Mouse (Mus musculus) heart, postnatal 36 days (tissue): ENCODE measurements around the gene Lhpp. TPM values are rescaled to one million over a fixed set of nuclear protein-coding genes. Genes with fewer than 3 reads are reported as not detected.

Experiments
- DNase-seq, 2 experiments: peaks; one replicate each; pipeline ENCODE4 v3.0.0; 2021 to 2022
- intact Hi-C: fragments of 180-260 bp; cut with DNase I; formaldehyde crosslinking; loops from one replicate; pipeline ENCODE4 v1.15.1; 2025
- total RNA-seq, 2 experiments: library from RNA; stranded (reverse); gene quantifications; 2 replicates each; pipeline ENCODE4 v1.2.3; 2021

Lhpp gene
- total RNA-seq, 2 experiments from 2014 or later, result 14.2 to 15.0 TPM

- DNase-seq, result no peak
- intact Hi-C loops, result no loop called here
Measured at GRCm38 (mm10) chr7:132726106-132726861, 115.8 kb downstream of the Lhpp start.

DNA sequence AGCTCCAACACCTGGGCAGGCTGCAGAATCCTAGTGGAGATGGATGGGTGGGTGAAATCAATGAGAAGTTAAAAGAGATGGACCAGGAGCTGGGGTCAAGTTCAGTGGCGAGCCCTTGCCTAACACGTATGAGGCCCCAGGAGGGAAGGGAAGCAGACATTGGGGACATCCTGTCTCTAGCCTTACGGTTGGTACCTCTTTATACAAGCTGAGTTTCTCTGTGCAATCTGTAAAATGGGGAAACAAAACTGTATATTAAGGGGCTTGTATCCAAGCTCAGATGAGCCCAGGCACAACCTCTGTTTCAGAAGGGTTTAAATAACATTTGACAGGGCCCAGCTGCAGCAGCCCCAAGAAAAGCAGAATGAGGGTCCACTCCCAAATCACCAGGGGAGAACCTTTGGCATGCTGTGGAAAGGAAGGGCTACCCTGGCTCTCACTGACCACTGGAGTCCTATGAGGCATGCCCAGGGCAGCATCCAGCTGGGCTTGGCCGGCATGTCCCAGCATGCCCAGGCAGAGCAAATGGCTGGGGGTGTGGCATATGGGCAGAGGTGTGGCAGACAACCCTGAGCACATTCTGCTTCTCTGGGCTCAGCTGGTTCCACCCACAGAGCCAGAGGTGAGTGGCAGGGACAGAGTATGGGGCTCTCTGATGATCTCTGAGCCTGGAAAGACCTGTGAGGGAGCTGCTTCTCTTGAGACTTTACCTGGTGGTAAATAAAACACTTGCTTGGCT is 118.8 kb downstream of the Lhpp start:
- DNase-seq, result no peak
- intact Hi-C loops, result no loop called here

DNA sequence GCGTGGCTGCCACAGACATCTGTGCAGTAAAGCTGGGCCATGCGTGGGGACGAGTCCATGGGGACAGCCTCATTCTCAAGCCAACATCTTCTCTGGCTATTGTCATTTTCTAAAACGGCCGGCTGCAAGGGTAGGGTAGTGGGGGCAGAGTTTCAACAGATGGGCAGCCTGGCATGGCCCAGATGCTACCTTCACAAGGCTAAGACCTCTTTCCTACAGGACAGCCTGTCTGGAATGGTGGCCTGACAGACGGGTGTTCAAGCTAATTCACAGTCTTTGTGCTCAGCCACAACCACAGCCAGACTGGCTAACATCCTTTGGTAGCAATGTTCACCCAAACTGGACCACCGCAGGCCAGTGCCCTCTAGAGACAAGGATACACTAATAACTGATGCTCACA is 120.1 kb downstream of the Lhpp start:
- intact Hi-C loops, result no loop called here
- DNase-seq, result no peak

DNA sequence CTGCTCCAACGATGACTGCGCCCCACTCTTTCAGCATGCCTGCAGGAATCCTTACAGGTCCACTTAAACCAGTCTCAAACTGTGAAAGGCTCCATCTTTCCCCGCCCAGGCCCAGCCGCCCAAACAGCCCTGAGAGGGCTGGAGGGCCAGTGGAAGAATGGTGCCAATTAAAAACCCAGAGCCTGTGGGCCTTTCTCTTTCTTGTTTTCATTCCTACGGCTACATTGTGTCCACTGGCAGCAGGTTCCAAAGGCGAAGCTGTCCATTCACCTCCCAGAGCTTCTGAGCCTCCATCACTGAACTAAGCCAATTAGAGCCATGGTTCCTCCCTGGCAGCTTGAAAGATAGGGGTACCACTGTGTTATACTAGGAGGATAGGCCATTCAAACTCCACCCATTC is 121.1 kb downstream of the Lhpp start:
- no peak for DNase-seq
- intact Hi-C loops, result no loop called here

GRCm38 (mm10) chr7:132732136-132732789 is 121.8 kb downstream of the Lhpp start:
- intact Hi-C loops, result no loop called here
- no peak for DNase-seq

DNA sequence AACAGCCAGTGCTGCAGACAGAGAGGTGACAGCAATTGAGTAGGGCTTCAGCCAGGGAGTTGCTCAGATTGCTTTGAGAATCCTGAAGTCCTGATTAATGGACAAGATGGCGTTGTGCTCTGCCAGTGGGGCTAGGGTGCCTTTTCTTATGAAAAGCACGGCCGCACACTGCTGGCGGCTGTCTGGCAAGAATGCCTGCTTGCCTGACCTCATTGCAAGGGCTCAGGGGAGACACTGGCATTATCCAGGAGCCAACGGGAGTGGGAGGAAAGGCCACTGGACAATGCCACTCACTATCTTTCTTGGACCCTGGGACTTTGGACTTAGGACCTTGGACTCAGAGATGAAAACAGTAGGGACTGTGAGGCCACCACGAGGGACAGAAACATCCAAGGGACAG is 123.1 kb downstream of the Lhpp start:
- intact Hi-C loops, result no loop called here
- no peak for DNase-seq

- no peak for DNase-seq
- intact Hi-C loops, result loop anchor here (2.0 kb wide), 1 partner anchor 19 kb away; no protein-coding TSS in a partner anchor
Measured at GRCm38 (mm10) chr7:132734222-132734621, 123.8 kb downstream of the Lhpp start.

DNA sequence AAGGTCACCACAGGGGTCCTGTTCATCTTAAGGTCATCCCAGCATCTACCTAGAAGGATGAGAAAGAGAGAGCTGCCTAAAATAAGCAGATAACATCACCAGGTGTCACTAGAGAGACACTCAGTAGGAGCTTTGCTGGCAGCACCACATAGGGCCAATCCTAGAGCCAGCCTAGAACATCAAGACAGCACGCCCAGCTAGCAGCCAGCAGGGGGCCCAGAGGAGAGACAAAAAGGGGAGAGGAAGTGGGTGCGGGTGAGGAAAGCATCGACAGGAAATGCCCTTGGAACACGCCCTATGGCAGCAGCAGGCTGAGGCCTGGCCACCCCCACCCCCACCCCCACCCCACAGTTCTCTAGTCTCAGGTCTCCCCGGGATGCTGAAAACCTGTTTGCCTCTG is 124.7 kb downstream of the Lhpp start:
- peak; percentile 68 to 69 for DNase-seq
- intact Hi-C loops, result loop anchor here (1.0 to 2.0 kb wide), 2 partner anchors 20 to 76 kb away; no protein-coding TSS in a partner anchor

DNA sequence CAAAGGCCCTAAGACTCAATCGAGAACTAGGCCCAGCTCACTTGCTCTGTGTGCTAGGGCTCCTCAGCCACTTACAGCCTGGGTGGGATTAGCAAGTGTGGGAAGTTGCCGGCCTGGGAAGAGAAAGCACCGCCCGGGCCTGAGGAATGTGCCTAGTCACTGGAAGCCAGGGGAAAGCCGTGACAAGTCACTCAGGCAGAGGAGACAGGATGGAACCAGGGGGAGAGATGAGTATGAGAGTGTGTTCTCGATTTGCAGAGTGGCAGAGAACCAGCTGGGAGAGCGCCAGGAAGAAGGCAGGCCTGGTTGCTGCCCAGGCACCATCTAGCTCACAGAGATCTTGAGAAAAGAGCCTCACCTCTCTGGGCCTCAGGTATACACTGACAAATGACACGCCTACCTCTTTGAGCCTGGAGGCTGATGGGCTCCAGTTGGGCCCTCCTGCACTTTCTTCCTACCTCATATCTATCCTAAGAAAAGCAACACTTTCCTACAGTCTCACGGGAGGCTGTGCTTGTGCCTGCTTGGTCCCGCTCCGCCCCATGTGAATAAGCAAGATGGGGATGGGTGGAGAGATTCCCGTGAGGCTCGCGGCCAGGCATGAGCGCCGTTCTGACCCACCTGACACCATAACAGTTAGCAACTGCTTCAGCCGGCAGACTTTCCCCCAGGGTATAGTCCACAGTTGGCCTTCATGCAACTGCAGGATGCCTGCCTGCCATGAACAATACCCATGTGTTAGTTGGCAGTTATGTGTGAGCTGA is 125.8 kb downstream of the Lhpp start:
- intact Hi-C loops, result loop anchor here (2.0 kb wide), 1 partner anchor 43 kb away; no protein-coding TSS in a partner anchor

GRCm38 (mm10) chr7:132738844-132739243 is 128.4 kb downstream of the Lhpp start:
- no peak for DNase-seq
- intact Hi-C loops, result no loop called here

More for the DNA sequence above, 125.8 kb downstream of the Lhpp start:
- peak; percentile 54 to 57 for DNase-seq

DNA sequence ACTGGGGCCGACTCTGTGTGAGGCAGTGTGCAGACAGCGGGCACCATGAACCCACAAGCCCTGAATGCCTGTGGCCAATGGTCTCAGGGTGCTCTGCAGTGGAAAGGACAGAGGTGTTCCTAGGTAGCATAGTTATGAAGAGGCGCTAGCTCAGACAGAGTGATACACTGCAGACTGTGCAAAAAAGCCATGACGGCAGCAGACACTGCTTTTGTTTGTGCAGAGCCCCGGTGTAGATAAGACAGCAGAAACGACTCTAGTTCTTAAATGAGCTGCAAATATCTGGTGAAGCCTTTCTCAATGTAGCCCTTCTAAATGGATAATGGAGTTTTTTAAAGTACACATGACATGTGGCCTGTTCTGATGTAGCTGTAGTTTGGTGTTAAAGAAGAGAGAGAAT is 129.4 kb downstream of the Lhpp start:
- intact Hi-C loops, result no loop called here
- DNase-seq, result no peak

- no peak for DNase-seq
- intact Hi-C loops, result no loop called here
Measured at GRCm38 (mm10) chr7:132742912-132743311, 132.5 kb downstream of the Lhpp start.

DNA sequence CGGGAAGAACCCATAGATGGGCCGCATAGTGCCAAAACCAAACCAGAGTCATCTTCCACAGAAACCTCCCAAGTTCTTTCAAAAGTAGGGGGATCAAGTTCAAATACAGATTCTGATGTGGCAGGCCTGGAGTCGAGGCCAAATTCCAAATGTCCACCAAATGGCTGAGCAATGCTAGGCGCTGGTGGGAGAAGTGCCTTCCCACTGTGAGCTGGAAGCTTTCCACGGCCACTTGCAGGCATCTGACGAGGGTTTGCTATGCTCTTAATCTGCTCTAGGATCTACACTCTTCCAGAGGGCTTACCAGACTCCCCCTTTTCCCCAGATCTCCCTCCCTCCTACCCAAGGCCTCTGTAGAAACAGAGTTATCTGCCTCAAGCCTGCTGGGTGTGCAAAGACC is 136.7 kb downstream of the Lhpp start:
- intact Hi-C loops, result no loop called here

DNA sequence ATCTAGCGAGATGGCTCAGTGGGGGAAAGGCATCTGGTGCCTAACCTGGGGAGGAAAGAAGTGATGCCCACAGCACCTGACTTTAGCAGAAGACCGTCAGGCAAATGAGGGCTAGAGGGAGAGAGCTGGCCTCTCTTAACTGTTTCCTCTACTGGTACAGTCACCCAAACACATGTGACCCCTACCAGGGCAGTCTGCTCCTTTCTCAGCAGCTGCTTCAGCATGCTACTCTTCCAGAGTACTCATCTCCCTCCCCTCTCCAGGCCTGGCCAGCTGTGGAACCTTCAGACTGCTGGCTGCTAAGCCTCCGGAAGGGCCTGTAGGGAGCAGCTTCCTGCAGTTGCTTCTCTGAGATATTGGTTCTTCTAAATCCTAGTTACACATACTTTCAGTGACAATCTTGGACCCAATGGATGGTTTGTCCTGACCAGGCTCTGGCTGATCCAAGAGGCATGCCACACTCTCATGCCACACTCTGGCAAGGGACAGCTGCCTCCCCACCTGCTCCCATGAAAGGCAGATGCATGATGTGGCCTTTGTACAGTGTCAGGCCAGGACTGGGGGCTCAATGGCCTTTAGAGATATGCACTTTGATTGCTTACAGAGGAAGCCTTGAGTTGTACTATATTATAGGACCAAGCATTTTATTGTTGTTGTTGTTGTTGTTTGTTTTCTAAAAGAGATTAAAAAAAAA is 137.8 kb downstream of the Lhpp start:
- intact Hi-C loops, result no loop called here
- DNase-seq, result no peak

More for the DNA sequence above, 136.7 kb downstream of the Lhpp start:
- DNase-seq, result no peak

GRCm38 (mm10) chr7:132749504-132749903 is 139.1 kb downstream of the Lhpp start:
- DNase-seq, result no peak
- intact Hi-C loops, result no loop called here

- no peak for DNase-seq
- intact Hi-C loops, result no loop called here
Measured at GRCm38 (mm10) chr7:132751716-132752115, 141.3 kb downstream of the Lhpp start.

DNA sequence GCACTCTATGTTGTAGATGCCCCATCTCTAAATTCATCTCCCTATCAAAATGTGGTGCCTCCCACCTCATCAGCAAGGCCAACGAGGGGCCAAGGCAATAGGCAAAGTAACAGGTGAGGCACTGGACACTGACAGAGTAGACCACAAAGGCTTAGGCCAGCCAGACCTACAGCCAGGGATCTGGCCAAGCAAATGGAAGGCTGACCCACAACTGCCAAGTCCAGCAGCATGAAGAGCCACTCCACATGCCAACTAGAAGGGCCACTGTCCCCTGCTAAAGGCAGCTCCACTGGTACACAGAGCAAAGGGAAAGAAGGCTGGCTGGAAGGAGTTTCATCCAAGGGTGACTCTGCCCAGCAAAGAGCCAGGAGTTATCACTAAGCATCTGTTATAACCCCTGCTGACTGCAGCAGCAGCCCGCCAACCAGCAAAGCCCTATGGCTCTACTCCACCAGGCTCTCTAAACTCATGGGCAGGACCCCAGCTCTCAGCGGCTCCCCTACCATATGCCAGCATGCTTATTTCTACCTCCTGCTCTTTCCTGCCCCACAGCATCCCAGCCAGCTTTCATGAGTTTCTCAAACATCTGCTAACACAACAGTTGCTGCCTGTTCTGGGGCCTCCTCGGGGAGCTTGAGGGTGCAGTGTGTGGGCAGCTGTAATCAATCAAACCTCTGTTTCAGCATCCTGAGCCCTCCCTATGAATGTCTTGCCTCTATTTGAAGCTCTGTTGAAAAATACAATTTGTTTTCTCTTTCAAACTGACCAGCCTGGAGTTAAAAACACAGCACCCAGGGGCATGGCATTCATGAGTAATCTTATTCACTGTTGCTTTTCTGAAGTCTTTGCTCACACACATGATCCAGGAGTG is 143.3 kb downstream of the Lhpp start:
- DNase-seq, result no peak
- intact Hi-C loops, result no loop called here

DNA sequence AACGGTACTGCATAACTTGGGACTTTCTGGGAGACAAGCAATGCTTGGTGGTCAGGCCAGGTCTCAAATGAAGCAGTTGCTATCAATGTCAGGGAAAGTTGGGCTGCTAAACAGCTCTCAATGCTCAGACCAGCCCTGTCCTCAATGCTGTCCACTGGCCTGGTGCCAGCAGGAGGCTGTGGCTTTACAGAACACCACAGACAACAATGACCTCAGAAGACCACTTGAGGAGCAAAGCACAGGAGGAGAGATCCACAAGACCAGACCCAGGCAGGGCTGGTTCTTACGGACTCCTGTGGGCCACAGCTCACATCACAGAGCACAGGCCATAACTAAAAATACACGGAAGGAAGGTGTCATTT is 143.9 kb downstream of the Lhpp start:
- intact Hi-C loops, result no loop called here
- peak; percentile 55 to 61 for DNase-seq
